Mouse (Mus musculus) lung, postnatal 4 days (tissue): ENCODE data around the gene Spag9.
"Not testable (repeated sequence)": the region's sequence is repeated elsewhere in the genome, so short reads cannot be mapped to it uniquely, and the experiment has no call there.

Experiments
- DNase-seq, 2 experiments: peaks; one replicate each; pipeline ENCODE4 v3.0.0; 2021

The Spag9 gene

GRCm38 (mm10) chr11:93987026-93987425 lies 8.9 kb upstream of the Spag9 start:
- no peak for DNase-seq

GRCm38 (mm10) chr11:93987625-93988327 lies 8.1 kb upstream of the Spag9 start:
- no peak for DNase-seq

- DNase-seq, result peak; percentile 32 to 55
These were observed 7.4 kb upstream of the Spag9 start for GRCm38 (mm10) chr11:93988328-93989062.

- DNase-seq, result peak; percentile 6 to 21
These were observed 1.4 kb upstream of the Spag9 start for GRCm38 (mm10) chr11:93994531-93994930.

GRCm38 (mm10) chr11:93995111-93995719 lies 676 bp upstream of the Spag9 start:
- peak; percentile 88 to 89 for DNase-seq

GRCm38 (mm10) chr11:93996306-93997140 lies 632 bp downstream of the Spag9 start:
- peak; percentile 64 to 65 for DNase-seq

- DNase-seq, result peak; percentile 68 to 78
These were observed 1.4 kb downstream of the Spag9 start for GRCm38 (mm10) chr11:93997141-93997775.

GRCm38 (mm10) chr11:93999276-93999675 lies 3.4 kb downstream of the Spag9 start:
- DNase-seq, result no peak

GRCm38 (mm10) chr11:94003346-94003745 lies 7.5 kb downstream of the Spag9 start:
- no peak for DNase-seq

GRCm38 (mm10) chr11:94019091-94019490 lies 23.2 kb downstream of the Spag9 start:
- DNase-seq, result no peak

GRCm38 (mm10) chr11:94020403-94020802 lies 24.5 kb downstream of the Spag9 start:
- DNase-seq, result peak; percentile 37 to 68

- no peak for DNase-seq
These were observed 30.4 kb downstream of the Spag9 start for GRCm38 (mm10) chr11:94026289-94026688.

- DNase-seq, result no peak
These were observed 36.2 kb downstream of the Spag9 start for GRCm38 (mm10) chr11:94032084-94032483.

GRCm38 (mm10) chr11:94032971-94033370 lies 37.1 kb downstream of the Spag9 start:
- no peak for DNase-seq

GRCm38 (mm10) chr11:94035974-94036373 lies 40.1 kb downstream of the Spag9 start:
- DNase-seq, result no peak

- DNase-seq, result no peak
These were observed 45.6 kb downstream of the Spag9 start for GRCm38 (mm10) chr11:94041475-94041874.

- not testable (repeated sequence) for DNase-seq
These were observed 46.4 kb downstream of the Spag9 start for GRCm38 (mm10) chr11:94042301-94042700.

GRCm38 (mm10) chr11:94043998-94044985 lies 48.4 kb downstream of the Spag9 start:
- peak; percentile 83 to 86 for DNase-seq

GRCm38 (mm10) chr11:94045016-94045415 lies 49.1 kb downstream of the Spag9 start:
- no peak for DNase-seq

GRCm38 (mm10) chr11:94047288-94047687 lies 51.4 kb downstream of the Spag9 start:
- DNase-seq, result no peak

GRCm38 (mm10) chr11:94054176-94054575 lies 58.3 kb downstream of the Spag9 start:
- no peak for DNase-seq
